8 mouse cellular contexts compared by ENCODE assay signal in the genomic region with DNA sequence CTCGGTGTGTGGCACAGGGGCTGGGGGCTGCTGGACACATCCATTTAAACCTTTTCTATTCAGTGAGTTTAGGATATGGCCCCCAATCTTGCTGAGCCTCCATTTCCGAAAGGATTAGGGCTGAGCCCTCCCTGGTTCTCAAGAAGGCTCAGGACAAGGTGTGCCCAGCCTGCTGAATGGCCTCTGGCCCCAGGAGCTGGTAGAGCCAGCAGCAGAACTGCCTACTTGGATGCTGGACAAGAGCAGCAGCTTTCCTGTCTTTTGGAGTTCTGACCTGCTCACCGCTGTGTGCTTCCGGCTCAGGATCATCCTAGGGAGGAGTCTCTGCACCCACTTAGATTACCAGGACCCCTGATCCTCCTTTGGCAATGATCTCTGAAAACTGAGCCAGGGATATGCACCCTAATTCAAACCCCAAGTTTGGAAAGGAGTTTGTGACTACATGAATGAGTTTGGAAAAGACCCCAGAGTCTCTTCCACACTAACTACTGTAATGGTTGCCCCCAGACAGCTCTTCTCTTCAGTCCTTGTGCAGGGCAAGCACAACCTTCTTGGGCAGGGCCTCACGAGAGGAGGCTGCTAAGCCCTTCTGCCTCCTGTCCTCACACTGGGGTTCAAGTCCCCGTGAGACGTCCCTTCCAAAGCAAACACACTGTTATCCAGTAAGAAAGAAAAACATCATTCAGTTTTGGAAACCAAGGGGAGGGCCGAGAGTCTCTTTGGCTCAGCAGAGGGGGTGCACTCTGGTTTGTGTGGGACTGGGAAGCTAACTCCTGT. TPM values are rescaled to one million over a fixed set of nuclear protein-coding genes. Genes with fewer than 3 reads are reported as not detected.
DNase-seq lines count a peak whose midpoint lies in the region; ATAC-seq and TF ChIP-seq lines count a peak whose summit lies in the region.
"Had no signal": no experiment of that assay in that cellular context is flagged by ENCODE, and none has a peak within 500 bp of the region (broad histone marks: within the 10 kb centered on the region; RNA-seq: fewer than 3 reads in every experiment).

No protein-coding gene starts in this region.

- H3K27ac ChIP-seq in lung, embryonic 14.5 days (ENCODE audit: low read depth): peak overlapping the region; percentile 54
- H3K27ac ChIP-seq in embryonic facial prominence, embryonic 13.5 days: peak overlapping the region; percentile 55; the same call in 1 of the 2 replicates
- H3K27ac ChIP-seq in heart, embryonic 12.5 days (ENCODE audit: poor library complexity, severe bottlenecking): peak overlapping the region; percentile 96
- H3K27ac ChIP-seq in liver, embryonic 12.5 days: peak overlapping the region; percentile 100

- no peaks in the 10 kb centered on the region for H3K27me3 ChIP-seq in lung, embryonic 14.5 days (ENCODE audit: insufficient read depth, low read length)
- H3K27me3 ChIP-seq in embryonic facial prominence, embryonic 13.5 days: no peaks in the 10 kb centered on the region
- no peaks in the 10 kb centered on the region for H3K27me3 ChIP-seq in heart, embryonic 12.5 days (replicated peaks)
- no peaks in the 10 kb centered on the region for H3K27me3 ChIP-seq in liver, embryonic 12.5 days (replicated peaks)

- no peak for ATAC-seq in lung, embryonic 14.5 days (ENCODE audit: insufficient read depth)
- no peak for ATAC-seq in embryonic facial prominence, embryonic 13.5 days (ENCODE audit: insufficient number of reproducible peaks, insufficient read depth, low FRiP score, low TSS enrichment, low read depth)
- ATAC-seq in heart, embryonic 12.5 days (ENCODE audit: insufficient number of reproducible peaks, low FRiP score): no peak
- ATAC-seq in liver, embryonic 12.5 days: no peak

- peaks cover 40% of the 10 kb centered on the region for H3K4me1 ChIP-seq in lung, embryonic 14.5 days (ENCODE audit: insufficient read depth)
- H3K4me1 ChIP-seq in embryonic facial prominence, embryonic 13.5 days: peaks cover 50% of the 10 kb centered on the region
- H3K4me1 ChIP-seq in heart, embryonic 12.5 days (replicated peaks): peaks cover 75% of the 10 kb centered on the region
- H3K4me1 ChIP-seq in liver, embryonic 12.5 days: peaks cover 82% of the 10 kb centered on the region

- WGBS in lung, embryonic 14.5 days: 68% methylated on average over 8 of the region's 8 CpGs
- 76% methylated on average over 8 of the region's 8 CpGs for WGBS in embryonic facial prominence, embryonic 13.5 days
- WGBS in heart, embryonic 12.5 days: 59% methylated on average over 8 of the region's 8 CpGs
- 34% methylated on average over 8 of the region's 8 CpGs for WGBS in liver, embryonic 12.5 days (ENCODE audit: insufficient replicate concordance)

- TF ChIP-seq CTCF in lung, embryonic 14.5 days (IDR thresholded peaks at IDR 0.05; ENCODE audit: low read depth): no peak

- H3K9ac ChIP-seq in lung, embryonic 14.5 days: peak overlapping the region; percentile 17; the same call in 1 of the 2 replicates
- peak overlapping the region; percentile 22; the same call in 1 of the 2 replicates for H3K9ac ChIP-seq in embryonic facial prominence, embryonic 13.5 days
- H3K9ac ChIP-seq in heart, embryonic 12.5 days: peak overlapping the region; percentile 62
- peak overlapping the region; percentile 83 for H3K9ac ChIP-seq in liver, embryonic 12.5 days

- H3K36me3 ChIP-seq in lung, embryonic 14.5 days (ENCODE audit: insufficient read depth): peaks cover 19% of the 10 kb centered on the region
- peaks cover 25% of the 10 kb centered on the region for H3K36me3 ChIP-seq in embryonic facial prominence, embryonic 13.5 days
- peaks cover 16% of the 10 kb centered on the region for H3K36me3 ChIP-seq in heart, embryonic 12.5 days
- peaks cover 47% of the 10 kb centered on the region for H3K36me3 ChIP-seq in liver, embryonic 12.5 days

- peak overlapping the region; percentile 42 for H3K4me2 ChIP-seq in lung, embryonic 14.5 days
- 0 out of 2 replicates have a peak overlapping the region, but pooled peaks have one; percentile 7 for H3K4me2 ChIP-seq in embryonic facial prominence, embryonic 13.5 days
- peak overlapping the region; percentile 65 for H3K4me2 ChIP-seq in heart, embryonic 12.5 days
- H3K4me2 ChIP-seq in liver, embryonic 12.5 days: peak overlapping the region; percentile 79

- peak overlapping the region; percentile 18; the same call in 1 of the 2 replicates for H3K4me3 ChIP-seq in lung, embryonic 14.5 days (ENCODE audit: low read depth, low read length)
- no peak overlapping the region for H3K4me3 ChIP-seq in embryonic facial prominence, embryonic 13.5 days
- H3K4me3 ChIP-seq in heart, embryonic 12.5 days: peak overlapping the region; percentile 39
- H3K4me3 ChIP-seq in liver, embryonic 12.5 days: peak overlapping the region; percentile 69

- no peak for DNase-seq in lung, embryonic 14.5 days
- no peak for DNase-seq in lung, postnatal 14 days
- DNase-seq in frontal cortex, postnatal 14 days (ENCODE audit: low spot score in 2 of 2): no peak
- DNase-seq in thymus, postnatal 25 days: no peak

- H3K9me3 ChIP-seq in lung, embryonic 14.5 days (ENCODE audit: low read depth, low read length): no peaks in the 10 kb centered on the region
- H3K9me3 ChIP-seq in embryonic facial prominence, embryonic 13.5 days: no peaks in the 10 kb centered on the region
- H3K9me3 ChIP-seq in heart, embryonic 12.5 days (replicated peaks): no peaks in the 10 kb centered on the region
- no peaks in the 10 kb centered on the region for H3K9me3 ChIP-seq in liver, embryonic 12.5 days (replicated peaks)

RNA-seq across cellular contexts. Expression of a gene that starts 1.0 kb away (rescaled TPM):
- 1.9 and 3.2 TPM in 2 replicates for polyA plus RNA-seq in lung, embryonic 14.5 days (2014; fragmentation: Nextera tagmentation; extraction: Ambion mirVana)
- 3.3 and 3.4 TPM in 2 replicates for polyA plus RNA-seq in embryonic facial prominence, embryonic 13.5 days (2015; fragmentation: Nextera tagmentation; extraction: Ambion mirVana)
- polyA plus RNA-seq in heart, embryonic 12.5 days (2016; fragmentation: Nextera tagmentation; extraction: Ambion mirVana): 15.0 and 16.6 TPM in 2 replicates
- polyA plus RNA-seq in liver, embryonic 12.5 days (2016; fragmentation: Nextera tagmentation; extraction: Ambion mirVana): 47.5 and 48.9 TPM in 2 replicates

RNA-seq across cellular contexts. Expression of a gene that starts 11.1 kb away (rescaled TPM):
- 11.4 and 12.2 TPM in 2 replicates for polyA plus RNA-seq in lung, embryonic 14.5 days (2014; fragmentation: Nextera tagmentation; extraction: Ambion mirVana)
- 1.1 and 1.2 TPM in 2 replicates for polyA plus RNA-seq in embryonic facial prominence, embryonic 13.5 days (2015; fragmentation: Nextera tagmentation; extraction: Ambion mirVana)
- 0.77 and 1.8 TPM in 2 replicates for polyA plus RNA-seq in heart, embryonic 12.5 days (2016; fragmentation: Nextera tagmentation; extraction: Ambion mirVana)
- polyA plus RNA-seq in liver, embryonic 12.5 days (2016; fragmentation: Nextera tagmentation; extraction: Ambion mirVana): 3.1 and 3.7 TPM in 2 replicates
- polyA plus RNA-seq: brain, embryonic 14.5 days had no signal

RNA-seq across cellular contexts. Expression of a gene that starts 32.3 kb away (rescaled TPM):
- 39.1 and 43.5 TPM in 2 replicates for polyA plus RNA-seq in lung, embryonic 14.5 days (2014; fragmentation: Nextera tagmentation; extraction: Ambion mirVana)
- polyA plus RNA-seq in embryonic facial prominence, embryonic 13.5 days (2015; fragmentation: Nextera tagmentation; extraction: Ambion mirVana): 47.0 and 53.9 TPM in 2 replicates
- 29.4 and 32.2 TPM in 2 replicates for polyA plus RNA-seq in heart, embryonic 12.5 days (2016; fragmentation: Nextera tagmentation; extraction: Ambion mirVana)
- polyA plus RNA-seq in liver, embryonic 12.5 days (2016; fragmentation: Nextera tagmentation; extraction: Ambion mirVana): 23.1 and 24.5 TPM in 2 replicates

RNA-seq across cellular contexts. Expression of a gene that starts 32.5 kb away (rescaled TPM):
- 17.8 and 21.7 TPM in 2 replicates for polyA plus RNA-seq in lung, embryonic 14.5 days (2014; fragmentation: Nextera tagmentation; extraction: Ambion mirVana)
- polyA plus RNA-seq in embryonic facial prominence, embryonic 13.5 days (2015; fragmentation: Nextera tagmentation; extraction: Ambion mirVana): 22.9 and 24.9 TPM in 2 replicates
- 13.8 and 17.3 TPM in 2 replicates for polyA plus RNA-seq in heart, embryonic 12.5 days (2016; fragmentation: Nextera tagmentation; extraction: Ambion mirVana)
- polyA plus RNA-seq in liver, embryonic 12.5 days (2016; fragmentation: Nextera tagmentation; extraction: Ambion mirVana): 14.9 and 17.6 TPM in 2 replicates

RNA-seq across cellular contexts. Expression of a gene that starts 42.5 kb away (rescaled TPM):
- polyA plus RNA-seq in lung, embryonic 14.5 days (2014; fragmentation: Nextera tagmentation; extraction: Ambion mirVana): 0.12 and 0.28 TPM in 2 replicates
- polyA plus RNA-seq in embryonic facial prominence, embryonic 13.5 days (2015; fragmentation: Nextera tagmentation; extraction: Ambion mirVana): 0.67 and 1.0 TPM in 2 replicates
- 0.17 and 0.37 TPM in 2 replicates for polyA plus RNA-seq in heart, embryonic 12.5 days (2016; fragmentation: Nextera tagmentation; extraction: Ambion mirVana)
- polyA plus RNA-seq in liver, embryonic 12.5 days (2016; fragmentation: Nextera tagmentation; extraction: Ambion mirVana): 0.38 and 0.83 TPM in 2 replicates

Comparison
In these comparisons a context has a peak if more than half of its experiments do, and no peak if none do; other contexts are left out.
1. H3K4me2 ChIP-seq: peak in every context shown above with its lines; median percentile 79 in liver, embryonic 12.5 days; 65 in heart, embryonic 12.5 days; 42 in lung, embryonic 14.5 days; 7 in embryonic facial prominence, embryonic 13.5 days.
2. H3K9ac ChIP-seq: peak in every context shown above with its lines; median percentile 83 in liver, embryonic 12.5 days; 62 in heart, embryonic 12.5 days; 22 in embryonic facial prominence, embryonic 13.5 days; 17 in lung, embryonic 14.5 days.